ENCODE assay signal across 13 mouse cellular contexts in the genomic region with DNA sequence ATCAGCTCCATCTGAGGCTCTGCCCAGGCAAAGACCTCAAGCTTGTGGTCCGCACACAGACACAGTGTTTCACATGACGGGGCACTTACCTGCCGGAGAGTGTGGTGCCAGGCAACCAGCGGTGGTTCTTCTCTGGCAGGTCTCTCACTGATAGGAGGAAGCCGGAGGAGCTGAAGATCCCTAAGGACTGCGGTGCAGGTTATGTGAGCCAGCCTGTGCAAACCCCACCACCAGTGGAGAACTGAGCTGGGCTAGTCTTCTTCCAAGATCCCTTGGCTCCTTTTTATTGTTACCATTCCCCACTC. TPM values are rescaled to one million over a fixed set of nuclear protein-coding genes. Genes with fewer than 3 reads are reported as not detected.
DNase-seq lines count a peak whose midpoint lies in the region; ATAC-seq and TF ChIP-seq lines count a peak whose summit lies in the region.
"Had no signal": no experiment of that assay in that cellular context is flagged by ENCODE, and none has a peak within 500 bp of the region (broad histone marks: within the 10 kb centered on the region; RNA-seq: fewer than 3 reads in every experiment).

No protein-coding gene starts in this region.

- peaks cover 14% of the 10 kb centered on the region for H3K36me3 ChIP-seq in neural tube, embryonic 13.5 days

- no peak overlapping the region for H3K27ac ChIP-seq in gastrocnemius, adult 2 months
- peak overlapping the region; percentile 81 for H3K27ac ChIP-seq in layer of hippocampus, adult 2 months
- 0 out of 2 replicates have a peak overlapping the region, but pooled peaks have one; percentile 15 for H3K27ac ChIP-seq in neural tube, embryonic 13.5 days (replicated peaks)

- peaks cover 11% of the 10 kb centered on the region for H3K4me1 ChIP-seq in neural tube, embryonic 13.5 days (replicated peaks)

- H3K4me2 ChIP-seq in neural tube, embryonic 13.5 days: peak overlapping the region; percentile 60; the same call in 1 of the 2 replicates

- WGBS in neural tube, embryonic 13.5 days: 84% methylated on average over 6 of the region's 6 CpGs

- no peak for DNase-seq in gastrocnemius, adult 2 months
- DNase-seq in gastrocnemius, adult 8-10 months (ENCODE audit: low spot score in 2 of 2): no peak
- DNase-seq in layer of hippocampus, adult 2 months (ENCODE audit: low spot score in 2 of 2): no peak
- no peak for DNase-seq in layer of hippocampus, adult 9-10 months (ENCODE audit: low spot score)
- DNase-seq in ovary, postnatal 14 days (ENCODE audit: low spot score): no peak
- no peak for DNase-seq in left cerebral cortex, adult 18-20 months (ENCODE audit: low spot score in 2 of 2)
- DNase-seq: kidney, postnatal 36 days had no signal

- intact Hi-C loops in gastrocnemius, adult 2 months (cut with DNase I): no loop called here

- no peaks in the 10 kb centered on the region for H3K27me3 ChIP-seq in neural tube, embryonic 13.5 days

- no peaks in the 10 kb centered on the region for H3K9me3 ChIP-seq in neural tube, embryonic 13.5 days

- H3K9ac ChIP-seq in neural tube, embryonic 13.5 days: no peak overlapping the region

- TF ChIP-seq CTCF in gastrocnemius, adult 2 months (IDR thresholded peaks at IDR 0.05): no peak
- no peak for TF ChIP-seq CTCF in layer of hippocampus, adult 2 months (conservative IDR thresholded peaks at IDR 0.05)

- ATAC-seq in common myeloid progenitor, adult 5-6 weeks (replicated peaks; ENCODE audit: low read depth, poor library complexity, severe bottlenecking): 0 out of 2 replicates have a peak, but pooled peaks have one; percentile 1
- no peak for ATAC-seq in neural tube, embryonic 13.5 days (ENCODE audit: low read depth)

- H3K4me3 ChIP-seq in gastrocnemius, adult 2 months: peak overlapping the region; percentile 70; the same call in 1 of the 2 replicates
- peak overlapping the region; percentile 45; the same call in 1 of the 2 replicates for H3K4me3 ChIP-seq in layer of hippocampus, adult 2 months
- H3K4me3 ChIP-seq in neural tube, embryonic 13.5 days: no peak overlapping the region

RNA-seq across cellular contexts. Expression of a gene that starts 12.5 kb away (rescaled TPM):
- not detected for total RNA-seq in gastrocnemius, adult 2 months (2021)
- under 1 TPM in 1 of 4 experiments, not detected in 3; 0.15 TPM for total RNA-seq in gastrocnemius, adult 8-10 months (2022)
- total RNA-seq in layer of hippocampus, adult 2 months (2021): under 1 TPM in 1 of 2 experiments, not detected in 1; 0.34 TPM
- not detected in 2 replicates for total RNA-seq in common myeloid progenitor, adult 5-6 weeks (2017)
- 0.15 TPM in 1 of 2 replicates, not detected in the other for polyA plus RNA-seq in neural tube, embryonic 13.5 days (2015; fragmentation: Nextera tagmentation; extraction: Ambion mirVana)
- under 1 TPM; 0.16 to 0.42 TPM for total RNA-seq in left cerebral cortex, adult 18-20 months (2021)
- total RNA-seq: liver, adult 2 months had no signal
- polyA plus RNA-seq: C2C12; liver, adult 2 months; neural tube, embryonic 11.5 days; spleen, adult 2 months had no signal

RNA-seq across cellular contexts. Expression of a gene that starts 59.1 kb away (rescaled TPM):
- 10 to 100 TPM; 67.3 to 80.3 TPM for total RNA-seq in gastrocnemius, adult 2 months (2021)
- 10 to 100 TPM; 70.5 to 81.9 (median 77.8) TPM for total RNA-seq in gastrocnemius, adult 8-10 months (2022)
- total RNA-seq in layer of hippocampus, adult 2 months (2021): 10 to 100 TPM; 57.2 to 58.1 TPM
- 43.0 and 54.9 TPM in 2 replicates for total RNA-seq in common myeloid progenitor, adult 5-6 weeks (2017)
- polyA plus RNA-seq in neural tube, embryonic 13.5 days (2015; fragmentation: Nextera tagmentation; extraction: Ambion mirVana): 285 and 287 TPM in 2 replicates
- total RNA-seq in left cerebral cortex, adult 18-20 months (2021): 10 to 100 TPM; 59.8 to 64.8 TPM
